Mouse (Mus musculus) layer of hippocampus, adult 6 months (tissue): ENCODE measurements around the gene Coq5. TPM values are rescaled to one million over a fixed set of nuclear protein-coding genes. Genes with fewer than 3 reads are reported as not detected.

Experiments
- long read RNA-seq, 2 experiments: library from polyadenylated mRNA; unstranded; transcript quantifications; one replicate each; pipeline ENCODE4 v2.0.0; 2019 to 2020
- polyA plus RNA-seq: library from polyadenylated mRNA; unstranded; fragments of <200 nt; fragmentation: Nextera tagmentation; gene quantifications from 2 replicates; pipeline ENCODE4 v1.2.3, GENCODE M21; 2021

The Coq5 gene
- 61.2 and 63.5 TPM in 2 replicates for polyA plus RNA-seq
- long read RNA-seq, experiment 1, transcript Coq5-201 (7 exons, 2,037 nt), result major isoform, 139 of 155 reads
- long read RNA-seq, experiment 1, partial matches to known transcripts, result 5 of 155 reads
- long read RNA-seq, experiment 1, other reads (novel, unspliced or antisense), result 11 of 155 reads
- long read RNA-seq, experiment 2, transcript Coq5-201 (7 exons, 2,037 nt), result major isoform, 522 of 539 reads
- long read RNA-seq, experiment 2, partial matches to known transcripts, result 2 of 539 reads
- long read RNA-seq, experiment 2, other reads (novel, unspliced or antisense), result 14 of 539 reads

DNA sequence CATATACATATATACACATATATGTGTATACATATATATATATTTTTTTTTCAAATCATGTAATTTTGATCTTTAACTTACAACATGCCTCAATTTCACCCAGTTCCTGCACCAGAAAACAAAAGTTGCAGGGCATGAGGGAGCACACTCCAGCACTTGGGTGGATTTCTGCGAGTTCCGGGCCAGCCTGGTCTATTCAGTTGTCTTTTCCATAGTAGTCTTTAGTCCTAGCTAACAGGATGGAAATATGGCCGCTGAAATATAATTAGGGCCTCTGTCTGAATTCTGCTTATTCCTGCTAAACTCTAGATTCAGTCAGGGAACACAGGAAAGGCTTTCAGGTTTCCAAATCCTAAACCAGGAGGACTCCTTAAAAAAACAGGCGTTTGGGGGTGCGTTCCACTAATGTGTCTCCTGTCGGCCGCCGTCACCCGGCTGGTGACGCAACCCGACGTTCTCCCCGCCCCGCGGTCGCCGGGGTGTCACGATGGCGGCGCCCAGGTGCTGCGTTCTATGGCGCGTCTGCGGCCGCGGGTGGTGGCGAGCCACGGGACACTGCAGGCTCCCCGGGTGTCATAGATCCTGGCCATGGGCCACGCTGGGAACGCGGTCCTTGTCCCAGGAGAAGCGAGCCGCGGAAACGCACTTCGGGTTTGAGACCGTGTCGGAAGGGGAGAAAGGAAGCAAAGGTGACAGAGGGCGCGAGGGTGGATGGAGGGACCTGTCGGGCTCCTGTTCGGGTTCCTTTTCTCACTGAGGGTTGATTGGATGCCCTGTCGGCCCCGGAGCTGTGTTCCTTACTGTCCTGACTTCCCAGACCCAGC is at the start of gene Coq5:
Gene Coq5, plus strand, starts transcription at position 441 of the 824 bp plus-strand sequence.

GRCm38 (mm10) chr5:115235786-115236263 is 43.6 kb upstream of the Coq5 start, which contains the start of gene Pop5:
Pop5 (plus strand) TSS chr5:115235836.

DNA sequence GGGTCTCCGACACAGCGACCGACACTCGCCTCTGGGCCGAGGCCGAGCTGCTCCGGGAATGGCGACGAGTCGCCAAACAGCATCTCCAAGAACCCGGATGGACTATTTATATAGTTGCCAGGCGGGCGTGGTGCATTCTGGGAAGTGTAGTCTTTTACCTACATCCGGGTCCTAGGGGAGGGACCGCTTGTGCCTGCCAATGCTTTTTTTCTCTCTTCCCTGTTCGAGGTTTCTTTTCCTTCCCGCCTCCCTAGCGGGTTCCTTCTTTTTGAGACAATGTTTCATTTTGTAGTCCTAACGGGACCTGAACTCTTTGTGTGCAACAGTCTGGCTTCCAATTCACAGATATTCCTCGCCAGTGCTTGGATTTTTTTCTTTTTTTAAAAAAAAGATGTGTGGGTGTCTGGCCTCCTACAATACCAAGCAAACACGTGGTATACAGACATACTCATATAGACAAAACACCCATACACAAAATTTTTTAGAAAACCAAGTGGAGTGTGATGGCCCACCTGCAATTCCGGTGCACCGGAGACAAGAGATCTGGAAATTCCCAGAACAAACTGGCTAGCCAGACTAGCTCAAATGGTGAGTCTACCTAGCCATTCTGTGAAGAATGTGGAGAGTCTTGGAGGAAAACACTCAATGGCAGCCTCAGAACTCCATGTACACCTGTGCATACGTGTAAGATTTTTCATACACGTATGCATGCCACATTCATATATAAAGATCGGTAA is 6.5 kb upstream of the Coq5 start, which contains the start of gene Rnf10:
Gene Rnf10, minus strand, starts transcription at position 87 of the 737 bp plus-strand sequence.

DNA sequence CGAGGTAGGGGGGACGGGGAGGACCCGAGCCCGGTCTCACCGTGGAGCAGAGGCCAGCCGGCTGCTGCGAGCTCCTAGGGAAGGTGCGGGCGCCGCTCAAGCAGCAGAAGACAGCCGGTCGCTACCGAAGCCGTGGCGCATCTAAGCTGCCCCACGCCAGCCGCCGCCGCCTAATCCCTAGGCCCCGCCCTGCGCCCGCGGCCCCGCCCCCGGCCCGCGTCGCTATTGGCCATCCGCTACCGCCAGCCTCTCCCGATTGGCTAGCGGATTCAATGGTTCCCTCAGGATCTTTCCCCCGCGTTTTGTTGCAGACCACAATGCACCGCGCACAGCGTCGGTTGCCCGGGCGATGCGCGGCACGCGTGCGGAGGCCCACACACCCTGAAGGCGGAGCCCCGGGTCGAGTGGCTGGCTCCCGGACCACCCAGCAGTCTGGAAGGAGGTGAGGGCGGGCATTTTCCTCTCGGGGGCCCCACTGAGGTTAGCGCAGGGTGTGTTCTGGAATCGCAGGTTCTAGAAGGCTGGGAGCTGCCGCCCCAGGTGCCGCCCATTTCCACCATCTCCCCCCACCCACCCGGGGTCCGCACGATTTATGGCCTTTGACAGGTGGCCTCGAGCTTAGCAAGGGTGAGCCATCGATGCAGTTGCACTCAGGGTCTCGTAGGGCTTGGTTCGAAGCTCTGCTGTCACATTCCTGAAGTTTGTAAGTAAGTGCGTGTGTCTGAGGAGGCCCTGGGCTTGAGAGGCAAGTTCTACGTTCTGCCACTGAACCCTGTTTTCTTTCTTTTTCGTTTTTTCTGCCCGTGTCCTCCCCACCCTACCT is 21.5 kb downstream of the Coq5 start, which contains the start of gene Dynll1:
Gene Dynll1, minus strand, starts transcription at position 208 of the 823 bp plus-strand sequence.

DNA sequence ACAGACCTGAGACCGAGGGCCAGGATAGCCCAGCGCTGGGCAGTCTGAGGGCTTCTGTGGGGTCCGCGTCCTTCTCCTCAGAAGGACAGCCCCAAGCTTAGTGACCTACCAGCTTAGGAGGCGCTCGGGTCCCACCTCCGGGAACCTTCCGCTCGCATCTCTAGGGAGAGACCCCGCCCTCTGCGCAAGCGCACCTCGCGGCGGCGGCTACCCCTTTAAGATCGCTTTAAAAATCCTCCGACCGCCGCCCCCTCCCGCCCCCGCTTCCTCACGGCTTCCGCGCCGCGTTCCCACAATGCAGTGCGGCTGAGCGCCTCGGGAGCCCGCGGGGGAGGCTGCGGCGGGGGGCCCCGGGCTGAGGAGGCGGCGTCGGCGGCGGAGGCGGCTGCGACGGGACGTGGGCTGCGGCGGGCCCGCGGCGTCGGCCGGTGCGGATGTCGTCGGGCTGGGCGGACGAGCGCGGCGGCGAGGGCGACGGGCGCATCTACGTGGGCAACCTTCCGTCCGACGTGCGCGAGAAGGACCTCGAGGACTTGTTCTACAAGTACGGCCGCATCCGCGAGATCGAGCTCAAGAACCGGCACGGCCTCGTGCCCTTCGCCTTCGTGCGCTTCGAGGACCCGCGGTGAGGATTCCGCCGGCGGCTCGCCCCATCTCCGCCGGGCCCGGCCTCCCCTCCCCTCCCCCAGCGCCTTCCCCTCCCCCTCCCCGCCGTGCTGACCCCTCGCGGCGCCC is 47.6 kb downstream of the Coq5 start, which contains the start of gene Srsf9:
Gene Srsf9, plus strand, starts transcription at position 303 of the 735 bp plus-strand sequence.

GRCm38 (mm10) chr5:115340577-115341313 is 61.3 kb downstream of the Coq5 start, which contains the start of the genes Gatc and Triap1:
Gatc (minus strand) TSS chr5:115341178.
Triap1 (plus strand) TSS chr5:115341225.

Other genes with a start within 250 kb of the Coq5 start
- gene Gm10401, start 181.4 kb upstream of the Coq5 start, polyA plus RNA-seq, result 10.3 and 10.8 TPM in 2 replicates
- 4.2 and 4.3 TPM in 2 replicates for gene Acads, start 160.3 kb upstream of the Coq5 start, polyA plus RNA-seq
- gene Unc119b, start 144.7 kb upstream of the Coq5 start, polyA plus RNA-seq, result 17.7 and 19.2 TPM in 2 replicates
- gene Mlec, start 121.5 kb upstream of the Coq5 start, polyA plus RNA-seq, result 20.8 and 25.1 TPM in 2 replicates
- 8.6 and 9.8 TPM in 2 replicates for gene Cabp1, start 85.3 kb upstream of the Coq5 start, polyA plus RNA-seq
- gene Pop5, start 43.8 kb upstream of the Coq5 start, polyA plus RNA-seq, result 325 and 335 TPM in 2 replicates
- gene Rnf10, start 6.8 kb upstream of the Coq5 start, polyA plus RNA-seq, result 49.6 and 52.5 TPM in 2 replicates
- 357 and 367 TPM in 2 replicates for gene Dynll1, start 21.3 kb downstream of the Coq5 start, polyA plus RNA-seq
- gene Srsf9, start 47.5 kb downstream of the Coq5 start, polyA plus RNA-seq, result 32.8 and 35.5 TPM in 2 replicates
- 19.3 and 21.7 TPM in 2 replicates for gene Gatc, start 61.5 kb downstream of the Coq5 start, polyA plus RNA-seq
- gene Triap1, start 61.6 kb downstream of the Coq5 start, polyA plus RNA-seq, result 45.2 and 46.4 TPM in 2 replicates
- 2,766 and 2,985 TPM in 2 replicates for gene Cox6a1, start 69.3 kb downstream of the Coq5 start, polyA plus RNA-seq
- 8.3 and 9.3 TPM in 2 replicates for gene Msi1, start 149.9 kb downstream of the Coq5 start, polyA plus RNA-seq
- gene Pla2g1b, start 186.6 kb downstream of the Coq5 start, polyA plus RNA-seq, result not detected in 2 replicates
- 5.8 and 6.6 TPM in 2 replicates for gene Sirt4, start 205.1 kb downstream of the Coq5 start, polyA plus RNA-seq
- 9.6 and 14.3 TPM in 2 replicates for gene Pxn, start 227.0 kb downstream of the Coq5 start, polyA plus RNA-seq